Mouse (Mus musculus) cortical plate, adult 2 months (tissue): Measurements from ENCODE around the gene Nfil3.

Experiments used
- CTCF ChIP-seq: fragments of 200-500 bp; IDR thresholded peaks from 2 replicates; pipeline ENCODE4 v1.5.1; 2011; ENCODE audit warnings: mild to moderate bottlenecking, control low read depth, low read length; ENCODE audit not compliant: insufficient read depth; ENCODE audit errors: extremely low read depth
- POLR2A ChIP-seq: fragments of 200-500 bp; IDR thresholded peaks from 2 replicates; pipeline ENCODE4 v1.6.1; 2011; ENCODE audit warnings: mild to moderate bottlenecking, low read length, control low read depth; ENCODE audit not compliant: insufficient read depth; ENCODE audit errors: extremely low read depth

GRCm38 (mm10) chr13:52921966-52922365, 58.9 kb downstream of the Nfil3 start:
- TF ChIP-seq POLR2A (no peak), CTCF (no peak)
